Mouse (Mus musculus) heart, postnatal 0 days (tissue): ENCODE data around the gene Macf1.
"Not testable (repeated sequence)": the region's sequence is repeated elsewhere in the genome, so short reads cannot be mapped to it uniquely, and the experiment has no call there.

ENCODE experiments used
- CTCF ChIP-seq: IDR thresholded peaks from 2 replicates; pipeline ENCODE4 v1.5.1; 2016; ENCODE audit warnings: antibody characterized with exemption, control low read depth, low read depth
- EP300 ChIP-seq: IDR thresholded peaks from 2 replicates; pipeline ENCODE4 v1.6.1; 2016; ENCODE audit warnings: antibody characterized with exemption, low read depth

GRCm38 (mm10) chr4:123331961-123332360 lies 352.2 kb downstream of the Macf1 start:
- not testable (repeated sequence) for TF ChIP-seq EP300, CTCF
